Mouse (Mus musculus): ENCODE results near the gene Skap1.

DNA sequence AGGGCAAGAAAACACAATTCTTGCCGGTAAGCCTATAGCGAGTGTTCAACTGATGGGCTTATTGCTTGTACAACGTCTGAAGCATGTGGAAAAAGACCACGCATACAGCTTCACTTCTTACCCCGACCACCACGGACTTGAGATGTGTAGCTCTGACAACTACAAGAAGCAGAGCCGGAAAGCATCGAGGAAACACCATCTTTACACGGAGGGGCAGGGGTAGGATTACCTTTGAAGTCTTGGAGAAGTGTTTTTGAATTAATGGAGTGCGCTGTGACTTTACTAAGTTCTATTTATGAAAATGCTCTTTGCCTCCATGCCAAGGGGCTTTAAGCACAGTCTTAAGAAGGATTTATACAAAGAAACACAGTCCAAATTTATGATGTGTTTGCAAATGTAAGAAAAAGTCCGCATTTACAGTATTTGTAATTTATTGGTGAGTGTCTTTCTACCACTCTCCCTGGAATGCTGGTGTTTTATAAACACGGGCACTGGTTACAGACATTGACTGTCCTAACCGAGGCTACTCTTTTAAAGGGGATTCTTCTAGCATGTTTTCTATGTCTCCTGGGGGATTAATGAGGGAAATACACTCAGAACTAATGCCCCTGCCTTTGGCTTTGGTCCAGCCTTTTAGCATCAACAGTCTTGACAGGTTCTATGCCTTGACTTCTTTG lies 67.5 kb downstream of the Skap1 start:
- TF ChIP-seq POLR2A (IDR thresholded peaks at IDR 0.05; ENCODE audit: low read depth, low read length) (no peak), CTCF (IDR thresholded peaks at IDR 0.05; ENCODE audit: extremely low read depth, insufficient read length, insufficient replicate concordance, low read depth, low read length) (no peak)

Data from small intestine, adult 2 months (tissue).